Mouse (Mus musculus): ENCODE results near the gene Pak4. TPM values are rescaled to one million over a fixed set of nuclear protein-coding genes. Genes with fewer than 3 reads are reported as not detected.

Pak4 gene
- total RNA-seq, 1 experiment from 2014 or later: 10.4 TPM

DNA sequence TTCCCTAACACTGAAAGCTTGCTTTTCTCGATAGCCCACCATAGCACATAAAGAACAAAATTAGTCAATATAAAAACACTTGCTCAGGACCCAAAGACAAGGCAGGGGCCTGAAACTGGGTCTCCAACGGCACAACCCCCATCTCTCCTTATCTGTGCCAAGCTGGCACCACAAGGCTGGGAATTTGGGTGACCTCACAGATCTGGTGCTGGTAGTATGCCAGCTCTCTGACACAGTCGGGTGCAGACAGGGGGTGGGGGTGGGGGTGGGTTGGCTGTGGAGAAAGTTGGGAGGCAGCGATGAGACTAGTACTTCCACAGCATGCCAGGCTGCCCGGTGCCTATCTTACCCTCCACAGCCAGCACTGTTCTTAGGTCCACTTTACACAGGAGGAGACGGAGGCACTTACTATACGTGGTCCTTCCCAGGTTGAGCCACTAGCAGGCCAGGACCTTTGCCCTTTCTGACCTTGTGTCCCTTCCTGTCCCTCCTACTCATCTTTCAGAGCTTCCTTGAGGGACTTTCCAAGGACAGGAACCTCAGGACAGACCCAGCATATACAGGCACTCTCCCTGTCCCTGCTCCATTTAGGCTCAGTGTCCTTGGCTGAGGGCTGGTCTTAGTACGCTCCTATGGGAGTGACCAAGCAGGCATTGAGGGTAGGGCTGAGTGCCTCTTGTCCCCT, 2.1 kb downstream of the Pak4 start:
- ATAC-seq (replicated peaks in 1 of 2; ENCODE audit: insufficient read depth in 1 of 2, low FRiP score in 2 of 2, low TSS enrichment in 1 of 2, low read depth in 1 of 2, poor library complexity in 2 of 2, severe bottlenecking in 2 of 2): no peak

DNA sequence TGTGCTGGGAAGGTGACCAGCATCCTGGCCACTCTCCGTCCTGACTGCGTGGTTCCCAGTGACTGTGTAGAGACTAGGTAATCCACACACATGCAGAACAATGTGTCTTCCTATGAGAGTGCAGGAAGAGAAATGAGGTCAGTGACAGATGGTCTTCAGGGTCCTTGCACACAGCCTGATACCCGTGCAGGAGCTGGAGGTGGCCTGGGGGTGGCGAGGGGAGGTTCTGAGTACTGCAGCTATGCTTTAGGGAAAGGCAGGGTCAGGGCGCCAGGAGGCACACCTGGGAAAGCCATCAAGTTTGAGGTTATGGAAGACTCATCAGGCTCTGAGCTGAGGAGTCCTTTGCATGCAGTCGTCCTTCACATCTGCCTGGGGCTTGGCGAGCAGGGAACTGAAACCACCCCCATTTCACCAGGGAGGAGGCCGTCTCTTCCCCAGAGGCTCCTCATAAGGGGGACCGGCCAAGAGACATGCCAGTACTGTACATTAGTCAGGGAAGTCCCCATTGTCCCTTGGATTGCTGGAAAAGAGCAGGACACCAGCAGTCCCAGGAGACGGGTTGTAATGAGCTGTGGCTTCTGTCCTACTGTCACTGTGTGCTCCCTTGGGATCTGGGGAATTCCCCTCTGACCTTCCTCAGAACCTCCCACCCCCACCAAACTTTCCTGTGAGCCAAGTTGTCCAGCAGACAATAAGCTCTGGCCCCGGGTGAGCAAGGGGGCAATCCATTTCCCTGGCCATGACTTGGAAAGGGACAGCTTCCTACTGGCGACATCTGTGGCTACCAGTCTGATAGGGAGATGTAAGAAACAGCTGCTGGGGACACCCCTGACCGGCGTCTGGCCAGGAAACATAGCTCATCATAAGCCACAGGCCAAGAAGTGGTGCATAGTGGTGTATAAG, 4.5 kb downstream of the Pak4 start:
- ATAC-seq (replicated peaks in 1 of 2; ENCODE audit: insufficient read depth in 1 of 2, low FRiP score in 2 of 2, low TSS enrichment in 1 of 2, low read depth in 1 of 2, poor library complexity in 2 of 2, severe bottlenecking in 2 of 2): no peak

- no peak for ATAC-seq (replicated peaks in 1 of 2; ENCODE audit: insufficient read depth in 1 of 2, low FRiP score in 2 of 2, low TSS enrichment in 1 of 2, low read depth in 1 of 2, poor library complexity in 2 of 2, severe bottlenecking in 2 of 2)
These were observed 6.1 kb downstream of the Pak4 start for GRCm38 (mm10) chr7:28591862-28592261.

DNA sequence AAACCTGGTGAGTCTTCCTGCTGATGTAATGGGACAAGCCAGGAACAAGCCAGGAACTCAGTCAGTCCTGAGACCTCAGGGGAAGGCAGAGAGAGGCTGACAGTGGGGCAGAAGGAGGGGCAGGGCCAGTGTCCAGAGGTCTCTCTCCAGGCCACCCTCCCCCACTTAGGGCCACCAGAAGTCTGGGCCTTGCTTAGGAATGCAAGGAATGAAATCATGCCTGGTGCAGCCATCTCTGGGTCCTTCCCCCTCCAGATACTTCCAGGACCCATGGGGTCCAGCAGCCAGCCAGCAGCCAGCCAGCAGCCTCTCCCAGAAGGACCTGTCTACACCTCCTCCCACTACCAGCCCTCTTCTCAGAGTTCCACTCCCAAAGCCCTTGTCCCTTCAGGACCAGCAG, 10.3 kb downstream of the Pak4 start:
- ATAC-seq (replicated peaks in 1 of 2; ENCODE audit: insufficient read depth in 1 of 2, low FRiP score in 2 of 2, low TSS enrichment in 1 of 2, low read depth in 1 of 2, poor library complexity in 2 of 2, severe bottlenecking in 2 of 2): no peak

GRCm38 (mm10) chr7:28586663-28587411, 11.1 kb downstream of the Pak4 start:
- ATAC-seq (replicated peaks in 1 of 2; ENCODE audit: insufficient read depth in 1 of 2, low FRiP score in 2 of 2, low TSS enrichment in 1 of 2, low read depth in 1 of 2, poor library complexity in 2 of 2, severe bottlenecking in 2 of 2): no peak

DNA sequence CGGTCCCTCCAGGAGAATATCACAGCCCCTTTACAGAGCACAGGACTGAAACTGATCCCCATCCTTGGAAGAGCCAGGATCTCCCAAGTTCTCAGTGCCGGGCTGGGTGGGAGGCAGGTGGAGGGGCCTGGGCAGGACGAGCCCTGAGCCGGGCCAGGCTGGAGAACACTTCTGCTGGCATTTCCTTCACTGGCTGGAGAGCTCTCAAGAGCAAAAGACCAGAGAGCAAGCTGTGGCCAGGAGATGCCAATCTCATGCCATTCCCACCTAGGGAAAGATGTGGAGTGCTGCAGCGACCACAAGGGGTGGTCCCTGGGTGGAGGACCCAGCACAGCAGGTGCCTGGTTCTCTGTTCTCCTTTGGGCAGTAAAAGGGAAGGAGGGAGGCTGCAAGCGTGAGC, 13.0 kb downstream of the Pak4 start:
- ATAC-seq (replicated peaks in 1 of 2; ENCODE audit: insufficient read depth in 1 of 2, low FRiP score in 2 of 2, low TSS enrichment in 1 of 2, low read depth in 1 of 2, poor library complexity in 2 of 2, severe bottlenecking in 2 of 2): no peak

DNA sequence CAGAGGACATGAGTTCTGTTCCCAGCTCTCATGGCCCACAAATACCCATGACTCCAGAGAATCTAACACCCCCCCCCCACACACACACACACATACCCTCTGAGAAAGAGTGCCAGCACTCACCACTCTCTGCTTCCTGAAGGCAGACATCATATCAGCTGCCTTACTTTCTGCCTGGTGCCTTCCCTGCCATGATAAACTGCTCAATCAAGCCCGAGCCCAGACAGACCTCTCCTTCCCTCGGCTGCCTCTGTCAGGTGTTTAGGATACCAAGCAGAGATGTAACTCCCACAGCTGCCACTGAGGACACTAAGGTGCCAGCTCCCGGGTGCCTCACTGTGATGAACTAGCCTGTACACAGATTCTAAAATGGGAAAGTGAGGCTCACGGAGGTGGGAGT, 13.5 kb downstream of the Pak4 start:
- no peak for ATAC-seq (replicated peaks in 1 of 2; ENCODE audit: insufficient read depth in 1 of 2, low FRiP score in 2 of 2, low TSS enrichment in 1 of 2, low read depth in 1 of 2, poor library complexity in 2 of 2, severe bottlenecking in 2 of 2)

- ATAC-seq (replicated peaks in 1 of 2; ENCODE audit: insufficient read depth in 1 of 2, low FRiP score in 2 of 2, low TSS enrichment in 1 of 2, low read depth in 1 of 2, poor library complexity in 2 of 2, severe bottlenecking in 2 of 2): no peak
These were observed 14.2 kb downstream of the Pak4 start for GRCm38 (mm10) chr7:28583570-28584344.

- no peak for ATAC-seq (replicated peaks in 1 of 2; ENCODE audit: insufficient read depth in 1 of 2, low FRiP score in 2 of 2, low TSS enrichment in 1 of 2, low read depth in 1 of 2, poor library complexity in 2 of 2, severe bottlenecking in 2 of 2)
These were observed 15.1 kb downstream of the Pak4 start for GRCm38 (mm10) chr7:28582841-28583240.

GRCm38 (mm10) chr7:28581721-28582120, 16.3 kb downstream of the Pak4 start:
- no peak for ATAC-seq (replicated peaks in 1 of 2; ENCODE audit: insufficient read depth in 1 of 2, low FRiP score in 2 of 2, low TSS enrichment in 1 of 2, low read depth in 1 of 2, poor library complexity in 2 of 2, severe bottlenecking in 2 of 2)

DNA sequence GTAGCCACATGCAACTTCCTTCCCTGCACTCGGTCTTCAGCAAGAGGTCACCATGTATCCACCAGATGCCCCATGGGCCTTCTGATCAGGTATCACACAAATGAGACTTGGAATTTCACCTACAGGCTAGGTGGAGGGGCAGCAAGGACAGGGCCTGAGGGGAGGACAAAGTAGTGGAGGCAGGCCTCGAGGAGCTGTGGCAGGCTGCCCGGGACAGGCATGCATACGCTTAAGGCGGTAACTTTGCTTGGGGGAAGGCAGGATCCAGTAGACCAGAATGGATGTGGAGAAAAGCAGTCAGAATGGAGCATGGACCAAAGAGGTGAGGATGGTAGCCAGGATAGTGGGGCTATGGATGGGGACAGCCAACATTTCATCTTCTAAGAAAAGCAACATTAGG, 18.2 kb downstream of the Pak4 start:
- no peak for ATAC-seq (replicated peaks in 1 of 2; ENCODE audit: insufficient read depth in 1 of 2, low FRiP score in 2 of 2, low TSS enrichment in 1 of 2, low read depth in 1 of 2, poor library complexity in 2 of 2, severe bottlenecking in 2 of 2)

DNA sequence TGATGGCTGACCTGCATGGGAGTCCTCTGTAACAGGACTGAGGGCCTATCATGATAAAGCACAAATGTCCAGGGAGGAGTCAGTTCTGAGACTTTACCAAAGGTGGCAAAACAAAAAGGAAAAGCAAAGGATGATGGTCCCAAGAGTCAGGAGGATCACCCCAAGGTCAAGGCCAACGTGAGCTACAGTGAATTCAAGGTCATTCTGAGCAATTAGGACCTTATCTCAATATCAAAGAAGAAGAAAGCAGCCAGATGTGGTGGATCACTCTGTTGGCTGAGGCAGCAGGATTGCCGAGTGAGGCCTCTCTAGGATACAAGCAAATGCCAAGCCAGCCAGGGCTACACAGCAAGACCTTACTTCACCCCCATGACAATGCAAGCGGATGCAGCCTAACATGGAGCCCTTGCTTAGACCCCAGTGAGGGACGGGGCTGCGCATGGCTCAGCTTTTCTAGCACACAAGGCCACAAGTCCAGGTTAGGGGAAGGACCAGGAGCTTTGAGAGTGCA, 19.4 kb downstream of the Pak4 start:
- ATAC-seq (replicated peaks in 1 of 2; ENCODE audit: insufficient read depth in 1 of 2, low FRiP score in 2 of 2, low TSS enrichment in 1 of 2, low read depth in 1 of 2, poor library complexity in 2 of 2, severe bottlenecking in 2 of 2): no peak

GRCm38 (mm10) chr7:28577826-28578542, 20.0 kb downstream of the Pak4 start:
- ATAC-seq (replicated peaks in 1 of 2; ENCODE audit: insufficient read depth in 1 of 2, low FRiP score in 2 of 2, low TSS enrichment in 1 of 2, low read depth in 1 of 2, poor library complexity in 2 of 2, severe bottlenecking in 2 of 2): no peak

GRCm38 (mm10) chr7:28576271-28576914, 21.6 kb downstream of the Pak4 start:
- no peak; a peak in 1 of 4 replicates for ATAC-seq (replicated peaks in 1 of 2; ENCODE audit: insufficient read depth in 1 of 2, low FRiP score in 2 of 2, low TSS enrichment in 1 of 2, low read depth in 1 of 2, poor library complexity in 2 of 2, severe bottlenecking in 2 of 2)

DNA sequence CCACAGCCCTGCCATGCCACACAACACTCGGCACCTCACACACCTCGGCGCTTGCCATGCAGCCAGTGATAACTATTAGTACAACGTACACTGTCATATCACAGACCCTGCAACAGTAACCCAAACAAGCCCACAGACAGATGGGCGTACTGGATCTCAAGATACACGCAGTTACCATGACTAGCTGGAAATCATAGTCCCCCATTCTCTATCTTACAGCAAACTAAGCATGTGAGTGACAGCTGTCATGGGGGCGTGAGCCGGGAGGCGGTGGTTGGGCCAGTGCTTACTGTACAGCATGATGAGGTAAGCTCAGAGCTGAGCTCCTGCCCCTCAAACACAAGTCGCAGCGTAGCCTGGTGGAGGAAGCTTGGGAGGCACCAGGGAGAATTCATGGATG, 22.4 kb downstream of the Pak4 start:
- no peak for ATAC-seq (replicated peaks in 1 of 2; ENCODE audit: insufficient read depth in 1 of 2, low FRiP score in 2 of 2, low TSS enrichment in 1 of 2, low read depth in 1 of 2, poor library complexity in 2 of 2, severe bottlenecking in 2 of 2)

GRCm38 (mm10) chr7:28573236-28573635, 24.7 kb downstream of the Pak4 start:
- no peak for ATAC-seq (replicated peaks in 1 of 2; ENCODE audit: insufficient read depth in 1 of 2, low FRiP score in 2 of 2, low TSS enrichment in 1 of 2, low read depth in 1 of 2, poor library complexity in 2 of 2, severe bottlenecking in 2 of 2)
